Mouse (Mus musculus) embryonic facial prominence, embryonic 14.5 days (tissue): ENCODE measurements at regions not wholly inside any gene's neighbourhood (a gene's known extent, or its start where the extent isn't known, plus 50 kb on each side); places are given as distances from the start of the nearest gene placed in this dataset.

Experiments used
- ATAC-seq: fragments of 200-750 bp; cut with Nextera tagmentation; 2 replicates; pipeline ENCODE4 v1.8.0; 2017; ENCODE audit warnings: low read depth, moderate number of reproducible peaks, moderate TSS enrichment
- DNase-seq: peaks from one replicate; pipeline ENCODE4 v3.0.0-alpha.2; 2015; ENCODE audit warnings: low spot score
- H3K27ac ChIP-seq: fragments of 300-500 bp; sonication (generic); replicated peaks from 2 replicates; pipeline ENCODE4 v1.5.1; 2014; ENCODE audit warnings: low read depth, mild to moderate bottlenecking, low read length, moderate library complexity
- H3K27me3 ChIP-seq: fragments of 300-500 bp; sonication (generic); replicated peaks from 2 replicates; pipeline ENCODE4 v1.6.1; 2014; ENCODE audit warnings: low read length; ENCODE audit not compliant: control insufficient read depth, insufficient read depth
- H3K36me3 ChIP-seq: fragments of 300-500 bp; sonication (generic); 2 replicates; pipeline ENCODE4 v1.6.1; 2014; ENCODE audit warnings: low read length, mixed read lengths; ENCODE audit not compliant: control insufficient read depth, insufficient read depth
- H3K4me1 ChIP-seq: fragments of 300-500 bp; sonication (generic); 2 replicates; pipeline ENCODE4 v1.6.1; 2014; ENCODE audit warnings: antibody characterized with exemption, low read length; ENCODE audit not compliant: control insufficient read depth, insufficient read depth
- H3K4me2 ChIP-seq: fragments of 300-500 bp; sonication (generic); 2 replicates; pipeline ENCODE4 v1.6.1; 2014; ENCODE audit warnings: low read depth, mild to moderate bottlenecking, low read length, moderate library complexity, mixed read lengths
- H3K4me3 ChIP-seq: fragments of 300-500 bp; sonication (generic); 2 replicates; pipeline ENCODE4 v1.5.1; 2014; ENCODE audit warnings: low read depth, mild to moderate bottlenecking, low read length
- H3K9ac ChIP-seq: fragments of 300-500 bp; sonication (generic); 2 replicates; pipeline ENCODE4 v1.6.1; 2014; ENCODE audit warnings: low read depth, mild to moderate bottlenecking, low read length, moderate library complexity, mixed read lengths
- H3K9me3 ChIP-seq: fragments of 300-500 bp; sonication (generic); 2 replicates; pipeline ENCODE4 v1.6.1; 2016; ENCODE audit warnings: low read length; ENCODE audit not compliant: control insufficient read depth
- WGBS: fragments of 180-500 bp; shearing (Covaris S2); extraction: QIAGEN DNeasy Blood & Tissue Kit; methylation state at CpG from one replicate; pipeline ENCODE4 v1.1.7; 2014; 5-methylcytosine and 5-hydroxymethylcytosine counted together

GRCm38 (mm10) chr8:90490734-90491441 lies 142.7 kb upstream of the Tox3 start:
- no peak overlapping the region for H3K9ac ChIP-seq
- no peak for ATAC-seq
- H3K36me3 ChIP-seq: no peaks in the 10 kb centered on the region
- H3K4me3 ChIP-seq: no peak overlapping the region
- no peaks in the 10 kb centered on the region for H3K9me3 ChIP-seq
- H3K27ac ChIP-seq: no peak overlapping the region
- peaks cover 8% of the 10 kb centered on the region for H3K4me1 ChIP-seq
- no peaks in the 10 kb centered on the region for H3K27me3 ChIP-seq
- H3K4me2 ChIP-seq: no peak overlapping the region
- DNase-seq: no peak
- WGBS: 63% methylated on average over 17 of the region's 17 CpGs

GRCm38 (mm10) chr8:90486556-90486955 lies 138.4 kb upstream of the Tox3 start:
- Histone ChIP-seq H3K4me1 (no peaks in the 10 kb centered on the region), H3K4me3 (no peak overlapping the region), H3K9me3 (no peaks in the 10 kb centered on the region), H3K27ac (no peak overlapping the region), H3K36me3 (no peaks in the 10 kb centered on the region), H3K9ac (no peak overlapping the region), H3K4me2 (no peak overlapping the region), H3K27me3 (no peaks in the 10 kb centered on the region)
- WGBS: 73% methylated on average over 3 of the region's 3 CpGs
- no peak for ATAC-seq
- DNase-seq: no peak

- Histone ChIP-seq H3K4me3 (no peak overlapping the region), H3K36me3 (no peaks in the 10 kb centered on the region), H3K9ac (no peak overlapping the region), H3K27me3 (no peaks in the 10 kb centered on the region), H3K4me1 (no peaks in the 10 kb centered on the region), H3K4me2 (no peak overlapping the region), H3K27ac (no peak overlapping the region), H3K9me3 (no peaks in the 10 kb centered on the region)
- DNase-seq (no peak), ATAC-seq (no peak)
- 61% methylated on average over 4 of the region's 4 CpGs for WGBS
Observed at GRCm38 (mm10) chr8:90478149-90478548, 130.0 kb upstream of the Tox3 start.

- no peaks in the 10 kb centered on the region for H3K27me3 ChIP-seq
- 49% methylated on average over 7 of the region's 7 CpGs for WGBS
- H3K4me2 ChIP-seq: no peak overlapping the region
- ATAC-seq (no peak), DNase-seq (no peak)
- H3K4me1 ChIP-seq: no peaks in the 10 kb centered on the region
- H3K9me3 ChIP-seq: no peaks in the 10 kb centered on the region
- H3K27ac ChIP-seq: no peak overlapping the region
- no peak overlapping the region for H3K9ac ChIP-seq
- no peaks in the 10 kb centered on the region for H3K36me3 ChIP-seq
- H3K4me3 ChIP-seq: no peak overlapping the region
Observed at GRCm38 (mm10) chr8:90474066-90474465, 125.9 kb upstream of the Tox3 start.

DNA sequence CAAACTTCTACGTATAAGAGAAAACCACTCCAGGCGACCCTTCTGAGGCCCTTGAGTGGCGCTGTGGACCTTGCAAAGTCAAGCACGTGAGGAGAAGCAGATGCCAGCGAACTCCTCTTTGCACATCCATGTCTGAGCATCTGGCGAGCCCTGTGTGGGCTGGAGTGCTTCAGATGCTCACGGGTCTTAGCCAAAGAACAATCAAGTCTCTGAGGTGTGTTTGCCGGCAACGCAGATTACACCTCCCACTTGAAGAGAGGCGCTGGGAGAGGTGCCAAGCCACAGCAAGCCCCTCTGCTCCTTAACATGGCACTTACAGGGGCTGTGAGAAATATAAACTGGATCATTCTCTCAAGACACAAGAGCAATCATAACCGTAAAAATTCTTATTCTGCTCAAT lies 122.7 kb upstream of the Tox3 start:
- Histone ChIP-seq H3K9me3 (no peaks in the 10 kb centered on the region), H3K9ac (no peak overlapping the region), H3K36me3 (no peaks in the 10 kb centered on the region), H3K4me3 (no peak overlapping the region), H3K27ac (no peak overlapping the region), H3K4me1 (no peaks in the 10 kb centered on the region), H3K4me2 (no peak overlapping the region), H3K27me3 (no peaks in the 10 kb centered on the region)
- ATAC-seq: no peak
- DNase-seq: peak; percentile 34
- 65% methylated on average over 11 of the region's 11 CpGs for WGBS

GRCm38 (mm10) chr8:90463708-90464107 lies 115.6 kb upstream of the Tox3 start:
- Histone ChIP-seq H3K27me3 (no peaks in the 10 kb centered on the region), H3K27ac (no peak overlapping the region), H3K9me3 (no peaks in the 10 kb centered on the region), H3K9ac (no peak overlapping the region), H3K4me3 (no peak overlapping the region), H3K36me3 (no peaks in the 10 kb centered on the region), H3K4me1 (no peaks in the 10 kb centered on the region), H3K4me2 (no peak overlapping the region)
- 54% methylated on average over 1 of the region's 1 CpGs for WGBS
- DNase-seq (no peak), ATAC-seq (no peak)

GRCm38 (mm10) chr8:90455321-90455720 lies 107.2 kb upstream of the Tox3 start:
- Histone ChIP-seq H3K4me1 (no peaks in the 10 kb centered on the region), H3K9ac (no peak overlapping the region), H3K4me2 (no peak overlapping the region), H3K27me3 (no peaks in the 10 kb centered on the region), H3K36me3 (no peaks in the 10 kb centered on the region), H3K4me3 (no peak overlapping the region), H3K27ac (no peak overlapping the region), H3K9me3 (no peaks in the 10 kb centered on the region)
- 86% methylated on average over 2 of the region's 2 CpGs for WGBS
- ATAC-seq: no peak
- DNase-seq: no peak

DNA sequence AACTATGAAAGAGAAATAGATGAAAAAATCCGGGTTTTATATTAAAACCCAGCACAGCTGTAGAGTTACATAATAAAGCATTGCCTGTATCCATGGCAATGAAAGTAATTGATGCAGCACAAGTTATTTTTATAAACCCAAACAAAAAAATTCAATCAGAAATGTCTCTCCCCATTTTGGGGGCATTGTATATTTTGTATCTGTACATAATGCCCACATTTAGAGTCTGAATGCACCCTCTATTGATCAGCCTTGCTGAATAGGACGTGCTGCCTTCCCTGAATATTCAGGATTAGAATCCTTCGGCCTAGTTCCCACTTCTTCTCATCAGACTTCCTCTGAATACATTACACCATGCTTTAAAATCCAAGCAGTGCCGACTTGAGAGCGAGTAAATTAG lies 106.0 kb upstream of the Tox3 start:
- H3K27me3 ChIP-seq: no peaks in the 10 kb centered on the region
- 77% methylated on average over 5 of the region's 5 CpGs for WGBS
- no peak overlapping the region for H3K4me2 ChIP-seq
- no peak overlapping the region for H3K27ac ChIP-seq
- H3K4me1 ChIP-seq: no peaks in the 10 kb centered on the region
- no peak overlapping the region for H3K9ac ChIP-seq
- no peaks in the 10 kb centered on the region for H3K9me3 ChIP-seq
- ATAC-seq (no peak), DNase-seq (no peak)
- H3K4me3 ChIP-seq: no peak overlapping the region
- H3K36me3 ChIP-seq: no peaks in the 10 kb centered on the region

DNA sequence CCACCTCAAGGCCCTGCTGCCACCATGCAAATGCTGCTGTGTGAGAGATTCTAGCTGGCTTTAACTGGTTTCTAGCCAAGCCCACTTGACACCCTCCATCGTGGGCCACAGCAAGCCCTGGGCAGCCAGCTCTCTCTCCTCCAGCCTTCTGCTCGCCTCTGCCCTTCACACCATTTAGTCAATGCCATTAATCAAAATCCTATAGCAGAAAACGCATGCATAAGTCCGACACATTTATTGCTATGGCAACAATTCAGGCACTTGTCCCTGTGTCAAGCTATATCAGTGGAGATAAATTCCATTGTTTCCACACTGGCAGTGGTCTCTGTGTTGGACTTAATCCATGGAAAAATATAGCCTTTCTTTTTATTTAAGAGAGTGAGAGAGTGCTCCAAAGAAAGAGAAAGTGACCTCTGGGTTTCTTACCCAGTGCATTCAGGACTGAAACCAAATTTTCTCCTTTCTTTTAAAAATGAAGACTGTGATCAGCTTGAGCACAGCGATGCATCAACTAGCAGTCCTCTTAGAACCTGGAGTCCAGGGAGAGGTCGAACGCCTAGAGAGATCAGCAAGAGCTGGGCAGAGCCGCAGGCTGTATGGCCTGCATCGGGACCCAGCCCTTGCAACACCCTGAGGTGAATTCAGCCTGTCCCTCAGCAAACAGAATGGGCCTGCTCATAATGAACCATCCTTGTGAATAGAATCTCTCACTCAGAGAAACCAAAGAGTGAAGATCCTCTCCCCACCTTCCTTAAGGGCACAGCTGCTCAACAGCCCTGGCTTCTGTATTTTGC lies 93.1 kb upstream of the Tox3 start:
- H3K4me2 ChIP-seq: no peak overlapping the region
- no peak for ATAC-seq
- no peak overlapping the region for H3K27ac ChIP-seq

More for the DNA sequence above, 93.1 kb upstream of the Tox3 start:
- WGBS: 81% methylated on average over 9 of the region's 9 CpGs
- H3K27me3 ChIP-seq: no peaks in the 10 kb centered on the region
- H3K9me3 ChIP-seq: no peaks in the 10 kb centered on the region
- no peaks in the 10 kb centered on the region for H3K36me3 ChIP-seq
- no peaks in the 10 kb centered on the region for H3K4me1 ChIP-seq
- DNase-seq: no peak
- H3K4me3 ChIP-seq: no peak overlapping the region
- H3K9ac ChIP-seq: no peak overlapping the region
